Mouse (Mus musculus) gastrocnemius, adult 18-20 months (tissue): ENCODE data around the gene Slc24a2. TPM values are rescaled to one million over a fixed set of nuclear protein-coding genes. Genes with fewer than 3 reads are reported as not detected.

Experiments
- DNase-seq: peaks from one replicate; pipeline ENCODE4 v3.0.0; 2021; ENCODE audit warnings: low spot score
- total RNA-seq, 2 experiments: library from RNA; stranded (reverse); gene quantifications; 2 replicates each; pipeline ENCODE4 v1.2.3; 2021

The Slc24a2 gene
- total RNA-seq, 2 experiments from 2014 or later, result 0.32 to 0.76 TPM

- DNase-seq, result peak; percentile 29
Observed at GRCm38 (mm10) chr4:86957576-86958411, 272.5 kb downstream of the Slc24a2 start.

DNA sequence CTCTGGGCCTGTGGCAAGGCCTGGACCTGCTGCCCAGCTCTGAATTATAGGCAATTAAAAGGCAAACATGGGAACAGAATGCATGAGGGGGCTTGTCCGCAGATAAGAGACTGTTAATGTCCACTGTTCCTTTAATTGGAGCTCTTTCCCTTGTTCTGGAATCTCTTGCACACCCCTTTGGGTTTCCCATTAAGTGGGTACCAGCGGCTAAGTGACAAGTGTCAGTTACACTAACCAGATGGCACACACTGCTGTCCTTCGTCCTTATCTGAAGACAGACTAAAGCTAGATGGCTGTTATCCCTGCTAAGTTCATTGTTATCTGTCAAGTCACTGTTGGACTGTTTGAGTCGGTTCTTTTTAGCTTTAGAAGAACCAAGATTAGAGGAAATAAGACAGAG is 274.8 kb downstream of the Slc24a2 start:
- no peak for DNase-seq

DNA sequence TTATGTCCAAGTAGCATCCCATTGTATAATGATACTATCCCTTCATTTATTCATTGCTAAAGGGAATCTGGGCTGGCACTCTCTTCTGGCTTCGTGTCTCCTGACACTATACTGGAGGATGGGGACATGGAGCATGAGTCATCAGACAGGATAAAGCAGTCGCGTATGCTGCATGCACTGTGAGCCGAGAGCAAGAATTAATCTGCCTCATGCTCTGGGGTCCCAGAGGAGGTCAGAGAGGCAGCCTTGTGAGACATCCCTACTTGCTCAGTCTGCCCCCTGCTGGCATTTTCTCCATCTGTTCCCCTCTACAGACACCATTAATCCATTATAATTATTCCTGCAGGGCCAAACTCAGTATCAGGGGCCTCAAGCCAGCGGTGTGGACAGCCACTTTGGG is 276.8 kb downstream of the Slc24a2 start:
- DNase-seq, result no peak

DNA sequence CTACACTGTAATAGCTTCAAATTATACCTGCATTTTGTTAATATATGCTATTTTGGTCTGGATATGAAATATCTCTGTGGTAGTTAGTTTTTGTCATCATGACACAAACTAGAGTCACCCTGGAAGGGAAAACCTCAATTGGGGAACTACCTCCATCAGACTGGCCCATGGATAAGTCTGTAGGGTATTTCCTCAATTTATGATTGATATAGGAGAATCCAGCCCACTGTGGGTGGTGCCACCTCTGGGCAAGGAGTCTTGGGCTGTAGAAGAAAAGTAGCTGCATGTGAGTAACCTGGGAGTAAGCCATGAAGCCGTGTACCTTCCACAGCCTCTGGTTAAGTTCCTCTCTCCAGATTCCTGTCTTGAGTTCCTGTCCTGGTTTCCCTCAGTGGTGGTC is 281.5 kb downstream of the Slc24a2 start:
- no peak for DNase-seq

- DNase-seq, result no peak
Observed at GRCm38 (mm10) chr4:86943296-86943695, 287.0 kb downstream of the Slc24a2 start.

GRCm38 (mm10) chr4:86942656-86943055 is 287.6 kb downstream of the Slc24a2 start:
- DNase-seq, result no peak

DNA sequence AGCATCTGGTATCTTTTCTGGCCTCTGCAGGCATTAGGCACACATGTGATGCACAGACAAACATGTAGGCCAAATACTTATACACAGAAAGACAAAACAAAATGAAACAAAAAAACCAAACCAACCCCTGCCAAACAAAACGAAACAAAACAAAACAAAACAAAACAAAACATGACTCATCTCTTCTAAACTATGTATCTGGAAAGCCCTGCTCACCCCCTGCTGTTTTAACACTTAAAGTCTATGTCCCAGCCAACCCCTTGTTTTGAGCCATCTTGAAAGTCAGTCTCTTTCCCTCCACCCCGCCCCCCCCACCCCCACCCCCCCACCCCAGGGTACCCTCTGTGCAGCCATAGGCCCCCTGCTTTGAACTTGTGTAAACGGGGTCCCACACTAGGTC is 293.6 kb downstream of the Slc24a2 start:
- DNase-seq, result no peak

GRCm38 (mm10) chr4:86936217-86936616 is 294.1 kb downstream of the Slc24a2 start:
- DNase-seq, result no peak
